ENCODE assay signal across 11 mouse cellular contexts in the genomic region with DNA sequence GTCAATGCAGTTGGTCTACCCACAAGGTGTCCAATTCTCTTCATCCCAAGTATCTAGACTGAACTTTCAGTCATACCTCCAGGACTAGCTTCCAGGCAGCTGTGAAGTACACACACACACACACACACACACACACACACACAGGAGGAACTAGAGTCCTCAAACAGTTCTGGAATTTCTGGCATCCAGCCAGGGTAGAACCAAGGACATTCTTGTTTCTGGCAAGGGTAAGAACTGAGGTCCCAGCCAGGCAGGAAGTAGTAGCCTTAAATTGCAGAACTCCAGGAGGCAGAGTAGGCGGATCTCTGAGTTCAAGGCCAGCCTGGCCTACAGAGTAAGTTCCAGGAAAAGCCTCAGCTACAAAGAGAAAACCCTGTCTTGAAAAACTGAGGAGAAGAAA.
DNase-seq lines count a peak whose midpoint lies in the region; ATAC-seq and TF ChIP-seq lines count a peak whose summit lies in the region.
"Had no signal": no experiment of that assay in that cellular context is flagged by ENCODE, and none has a peak within 500 bp of the region (broad histone marks: within the 10 kb centered on the region; RNA-seq: fewer than 3 reads in every experiment).

No protein-coding gene starts in this region.

- TF ChIP-seq POLR2A in cerebellum, adult 2 months (IDR thresholded peaks at IDR 0.05; ENCODE audit: borderline replicate concordance, insufficient read depth, low read length) = no peak

- in situ Hi-C loops in ES-E14 (cut with MboI; ENCODE audit: low sequenced_read_pairs in 2 of 2, unreplicated experiment in 2 of 2) = no loop called here

- peak; percentile 18 to 44 for DNase-seq in heart, adult 18-20 months
- peak; percentile 71 for DNase-seq in ES-E14 (ENCODE audit: low read depth, low spot score)
- peak; percentile 58 for DNase-seq in adrenal gland, postnatal 36 days
- DNase-seq in lung, postnatal 10 days = peak; percentile 35
- DNase-seq in cerebellum, adult 2 months = no peak
- DNase-seq: cerebellum, adult 9-10 months had no signal

- no peaks in the 10 kb centered on the region for H3K27me3 ChIP-seq in heart, embryonic 12.5 days (replicated peaks)
- no peaks in the 10 kb centered on the region for H3K27me3 ChIP-seq in intestine, embryonic 16.5 days (replicated peaks; ENCODE audit: control insufficient read depth, insufficient read depth, low read length)
- H3K27me3 ChIP-seq in cerebellum, adult 2 months (ENCODE audit: control insufficient read depth, insufficient read depth, low read length) = no peaks in the 10 kb centered on the region
- H3K27me3 ChIP-seq: liver, embryonic 15.5 days had no signal

- no peak for ATAC-seq in heart, embryonic 12.5 days (ENCODE audit: insufficient number of reproducible peaks, low FRiP score)
- no peak for ATAC-seq in intestine, embryonic 16.5 days
- no peak for ATAC-seq in cerebellum, adult (ENCODE audit: insufficient number of reproducible peaks, low FRiP score, low TSS enrichment)
- ATAC-seq: hindbrain, embryonic 16.5 days had no signal

- TF ChIP-seq CTCF in cerebellum, adult 2 months (IDR thresholded peaks at IDR 0.05; ENCODE audit: borderline replicate concordance, insufficient read depth, low read depth, low read length) = no peak

- peaks cover 5% of the 10 kb centered on the region for H3K4me1 ChIP-seq in heart, embryonic 12.5 days (replicated peaks)
- H3K4me1 ChIP-seq in ES-E14 (ENCODE audit: control insufficient read depth in 2 of 2, insufficient read depth in 2 of 2, low read length in 2 of 2, poor library complexity in 1 of 2) = peaks cover 0 to 25% of the 10 kb centered on the region in 2 experiments; a peak in 3 of 4 replicates
- no peaks in the 10 kb centered on the region for H3K4me1 ChIP-seq in intestine, embryonic 16.5 days (ENCODE audit: control insufficient read depth, insufficient read depth, low read length)
- H3K4me1 ChIP-seq in cerebellum, adult 2 months (ENCODE audit: control insufficient read depth, insufficient read depth, low read length) = no peaks in the 10 kb centered on the region; the same call in 1 of the 2 replicates
- H3K4me1 ChIP-seq: liver, embryonic 15.5 days had no signal

- no peaks in the 10 kb centered on the region for H3K36me3 ChIP-seq in heart, embryonic 12.5 days
- no peaks in the 10 kb centered on the region for H3K36me3 ChIP-seq in ES-E14 (ENCODE audit: control insufficient read depth, insufficient read depth, low read length, poor library complexity, severe bottlenecking)
- no peaks in the 10 kb centered on the region for H3K36me3 ChIP-seq in intestine, embryonic 16.5 days (ENCODE audit: control insufficient read depth, insufficient read depth, low read length)
- H3K36me3 ChIP-seq: liver, embryonic 15.5 days had no signal

- WGBS in heart, embryonic 12.5 days = 82% methylated on average over 1 of the region's 1 CpGs
- WGBS in intestine, embryonic 16.5 days = 83% methylated on average over 1 of the region's 1 CpGs
- 58% methylated on average over 1 of the region's 1 CpGs for WGBS in cerebellum, adult 2 months

- H3K4me2 ChIP-seq in heart, embryonic 12.5 days = no peak overlapping the region
- no peak overlapping the region for H3K4me2 ChIP-seq in intestine, embryonic 16.5 days (ENCODE audit: low read depth, low read length)
- H3K4me2 ChIP-seq: liver, embryonic 15.5 days had no signal

- no peak overlapping the region for H3K4me3 ChIP-seq in heart, embryonic 12.5 days
- no peak overlapping the region; a peak in 1 of 4 replicates for H3K4me3 ChIP-seq in ES-E14 (ENCODE audit: insufficient read depth in 1 of 2, low read depth in 1 of 2, low read length in 2 of 2, poor library complexity in 1 of 2, severe bottlenecking in 1 of 2)
- no peak overlapping the region for H3K4me3 ChIP-seq in intestine, embryonic 16.5 days (ENCODE audit: low read length)
- H3K4me3 ChIP-seq in cerebellum, adult 2 months (replicated peaks; ENCODE audit: insufficient read depth, low read depth, low read length) = no peak overlapping the region
- H3K4me3 ChIP-seq: liver, embryonic 15.5 days had no signal

- no peaks in the 10 kb centered on the region for H3K9me3 ChIP-seq in heart, embryonic 12.5 days (replicated peaks)
- no peaks in the 10 kb centered on the region for H3K9me3 ChIP-seq in ES-E14 (ENCODE audit: control insufficient read depth, insufficient read depth, low read depth, low read length)
- no peaks in the 10 kb centered on the region for H3K9me3 ChIP-seq in intestine, embryonic 16.5 days (ENCODE audit: control insufficient read depth, low read length)
- H3K9me3 ChIP-seq: liver, embryonic 15.5 days had no signal

- H3K9ac ChIP-seq in heart, embryonic 12.5 days = no peak overlapping the region
- no peak overlapping the region for H3K9ac ChIP-seq in ES-E14 (ENCODE audit: insufficient read depth, low read depth, low read length, poor library complexity, severe bottlenecking)
- H3K9ac ChIP-seq in intestine, embryonic 16.5 days (ENCODE audit: low read depth, low read length) = no peak overlapping the region
- H3K9ac ChIP-seq: liver, embryonic 15.5 days had no signal

- no peak overlapping the region; the same call in 1 of the 2 replicates for H3K27ac ChIP-seq in heart, embryonic 12.5 days (ENCODE audit: poor library complexity, severe bottlenecking)
- peak overlapping the region; percentile 66; the same call in 1 of the 2 replicates for H3K27ac ChIP-seq in ES-E14 (ENCODE audit: insufficient read depth, low read depth, low read length, poor library complexity, severe bottlenecking)
- H3K27ac ChIP-seq in intestine, embryonic 16.5 days (ENCODE audit: low read length) = no peak overlapping the region
- no peak overlapping the region for H3K27ac ChIP-seq in cerebellum, adult 2 months (ENCODE audit: insufficient read depth, low read length)
- H3K27ac ChIP-seq: liver, embryonic 15.5 days had no signal

TF ChIP-seq in ES-E14, 5 proteins besides CTCF, POLR2A, EP300 and RAD21:
- no peak for TF ChIP-seq ZC3H11A (IDR thresholded peaks at IDR 0.05; ENCODE audit: borderline replicate concordance, low read depth, low read length)
- 0 out of 2 replicates have a peak, but pooled peaks have one; percentile 46 for TF ChIP-seq CHD2 (IDR thresholded peaks at IDR 0.05; ENCODE audit: low read depth, low read length)

Comparison
In these comparisons a context has a peak if more than half of its experiments do, and no peak if none do; other contexts are left out.
1. DNase-seq: peak in heart, adult 18-20 months (2 of 2), ES-E14 (single experiment), adrenal gland, postnatal 36 days (2 of 2) and lung, postnatal 10 days (single experiment); none in cerebellum, adult 2 months (0 of 2).